Mouse (Mus musculus) CH12.LX (cell line): ENCODE results near the gene Ube2i. TPM values are rescaled to one million over a fixed set of nuclear protein-coding genes. Genes with fewer than 3 reads are reported as not detected.
"Not testable (repeated sequence)": the region's sequence is repeated elsewhere in the genome, so short reads cannot be mapped to it uniquely, and the experiment has no call there.

ENCODE experiments used
- DNase-seq: peaks from one replicate; pipeline ENCODE4 v3.0.0-alpha.2; 2013; ENCODE audit errors: extremely low read depth
- H3K27ac ChIP-seq: 2 replicates; pipeline ENCODE4 v1.5.1; 2012; ENCODE audit warnings: low read depth, mild to moderate bottlenecking, control low read depth, moderate library complexity; ENCODE audit not compliant: insufficient read depth
- H3K27me3 ChIP-seq: replicated peaks from 2 replicates; pipeline ENCODE3; 2012; ENCODE audit warnings: inconsistent platforms
- H3K36me3 ChIP-seq, 2 experiments: replicated peaks in 1 of 2; 2 replicates each; pipeline versions ENCODE3 to v1.6.1; 2012; ENCODE audit warnings: inconsistent platforms in 1 of 2, low read length in 1 of 2, mild to moderate bottlenecking in 1 of 2, mixed read lengths in 1 of 2, moderate library complexity in 1 of 2; ENCODE audit not compliant: control insufficient read depth in 1 of 2, insufficient read depth in 1 of 2
- H3K4me1 ChIP-seq, 2 experiments: 2 replicates each; pipeline ENCODE4 v1.6.1; 2012; ENCODE audit warnings: inconsistent platforms in 1 of 2, moderate library complexity in 1 of 2; ENCODE audit not compliant: insufficient read depth in 2 of 2, control insufficient read depth in 1 of 2
- H3K4me2 ChIP-seq: 2 replicates; pipeline ENCODE4 v1.6.1; 2012; ENCODE audit warnings: low read depth, mild to moderate bottlenecking, control low read depth; ENCODE audit not compliant: poor library complexity, insufficient read depth, severe bottlenecking
- H3K4me3 ChIP-seq, 3 experiments: fragments of 150-350 bp in 1 of 3; sonication (generic) in 1 of 3; replicated peaks in 1 of 3; 2 replicates each; pipeline versions ENCODE3 to v1.5.1; 2011 to 2012; ENCODE audit warnings: low read depth in 2 of 3, low read length in 2 of 3, mild to moderate bottlenecking in 2 of 3, moderate library complexity in 2 of 3, control low read depth in 1 of 3, improper control_type of control experiment in 1 of 3, inconsistent platforms in 1 of 3, mixed read lengths in 1 of 3; ENCODE audit not compliant: poor library complexity in 1 of 3
- H3K79me2 ChIP-seq: replicated peaks from 2 replicates; pipeline ENCODE4 v1.6.1; 2012; ENCODE audit warnings: mild to moderate bottlenecking, moderate library complexity; ENCODE audit not compliant: control insufficient read depth, poor library complexity, insufficient read depth, severe bottlenecking; ENCODE audit errors: extremely low read depth
- H3K9ac ChIP-seq: 2 replicates; pipeline ENCODE4 v1.6.1; 2012; ENCODE audit warnings: low read depth, mild to moderate bottlenecking, control low read depth, moderate library complexity; ENCODE audit not compliant: insufficient read depth
- H3K9me3 ChIP-seq: replicated peaks from 2 replicates; pipeline ENCODE3; 2012; ENCODE audit warnings: low read length, inconsistent platforms, mixed read lengths
- CHD1 ChIP-seq: IDR thresholded peaks from 2 replicates; pipeline ENCODE4 v1.6.1; 2012; ENCODE audit warnings: low read depth, low read length, improper control_type of control experiment, inconsistent platforms
- CTCF ChIP-seq, 2 experiments: IDR thresholded peaks in 1 of 2; conservative IDR thresholded peaks in 1 of 2; 2 replicates each; pipeline ENCODE4 v1.5.1; 2011 to 2012; ENCODE audit warnings: low read depth in 2 of 2, low read length in 2 of 2, improper control_type of control experiment in 1 of 2, inconsistent platforms in 1 of 2, mild to moderate bottlenecking in 1 of 2, moderate library complexity in 1 of 2
- EP300 ChIP-seq: IDR thresholded peaks from 2 replicates; pipeline ENCODE4 v1.6.1; 2011; ENCODE audit warnings: low read length, improper control_type of control experiment
- HCFC1 ChIP-seq: IDR thresholded peaks from 2 replicates; pipeline ENCODE4 v1.6.1; 2012; ENCODE audit warnings: low read depth, mild to moderate bottlenecking, inconsistent platforms, low read length, improper control_type of control experiment
- JUN ChIP-seq: IDR thresholded peaks from 2 replicates; pipeline ENCODE4 v1.6.1; 2011; ENCODE audit warnings: low read depth, mild to moderate bottlenecking, low read length, improper control_type of control experiment, moderate library complexity; ENCODE audit not compliant: insufficient read depth
- JUND ChIP-seq: conservative IDR thresholded peaks from 2 replicates; pipeline ENCODE4 v1.6.1; 2011; ENCODE audit warnings: low read depth, low read length, improper control_type of control experiment
- KAT2A ChIP-seq: IDR thresholded peaks from 2 replicates; pipeline ENCODE4 v1.6.1; 2012; ENCODE audit warnings: low read length, improper control_type of control experiment, inconsistent platforms; ENCODE audit not compliant: insufficient replicate concordance
- MEF2A ChIP-seq: IDR thresholded peaks from 2 replicates; pipeline ENCODE4 v1.6.1; 2014; ENCODE audit warnings: low read depth, mild to moderate bottlenecking, inconsistent platforms, low read length, improper control_type of control experiment, borderline replicate concordance
- MXI1 ChIP-seq: IDR thresholded peaks from 2 replicates; pipeline ENCODE4 v1.6.1; 2011; ENCODE audit warnings: mild to moderate bottlenecking, low read depth, low read length, improper control_type of control experiment
- NELFE ChIP-seq: IDR thresholded peaks from 2 replicates; pipeline ENCODE4 v1.6.1; 2011; ENCODE audit warnings: low read depth, low read length, improper control_type of control experiment
- NRF1 ChIP-seq: IDR thresholded peaks from 2 replicates; pipeline ENCODE4 v1.6.1; 2014; ENCODE audit warnings: low read depth, mild to moderate bottlenecking, inconsistent platforms, low read length, improper control_type of control experiment, moderate library complexity
- PAX5 ChIP-seq: IDR thresholded peaks from 2 replicates; pipeline ENCODE4 v1.6.1; 2012; ENCODE audit warnings: low read length, inconsistent platforms, mixed read lengths
- RAD21 ChIP-seq: IDR thresholded peaks from 2 replicates; pipeline ENCODE4 v1.6.1; 2011; ENCODE audit warnings: low read depth, mild to moderate bottlenecking, low read length, improper control_type of control experiment, moderate library complexity
- SMC3 ChIP-seq: IDR thresholded peaks from 2 replicates; pipeline ENCODE4 v1.6.1; 2011; ENCODE audit warnings: low read depth, low read length, improper control_type of control experiment
- USF1 ChIP-seq: IDR thresholded peaks from 2 replicates; pipeline ENCODE4 v1.6.1; 2014; ENCODE audit warnings: low read depth, mild to moderate bottlenecking, inconsistent platforms, low read length, improper control_type of control experiment
- USF2 ChIP-seq: conservative IDR thresholded peaks from 2 replicates; pipeline ENCODE4 v1.6.1; 2011; ENCODE audit warnings: low read depth, low read length, improper control_type of control experiment
- ZMIZ1 ChIP-seq: IDR thresholded peaks from 2 replicates; pipeline ENCODE4 v1.6.1; 2012; ENCODE audit warnings: low read depth, mild to moderate bottlenecking, inconsistent platforms, low read length, improper control_type of control experiment
- dilution Hi-C: fragments of 300-500 bp; cut with MboI; formaldehyde crosslinking; loops from 2 replicates; pipeline ENCODE4 v1.14.3; 2020; ENCODE audit warnings: low sequenced_read_pairs; ENCODE audit not compliant: extremely low pct_unique_long_range_greater_than_20kb, extremely low pct_ligation_motif_present
- in situ Hi-C: fragments of 300-500 bp; cut with MboI; formaldehyde crosslinking; loops from 3 replicates; pipeline ENCODE4 v1.14.3; 2019; ENCODE audit warnings: low sequenced_read_pairs, low pct_ligation_motif_present, low pct_unique_long_range_greater_than_20kb, mixed read lengths
- polyA plus RNA-seq: library from polyadenylated mRNA; unstranded; fragments of >175 nt; gene quantifications from 2 replicates; pipeline ENCODE4 v1.2.1, GENCODE M21; 2012; ENCODE audit warnings: low read depth; ENCODE audit not compliant: insufficient read length
- total RNA-seq, 2 experiments: library from RNA; depleted of rRNA; stranded (reverse); fragments of 300-350 nt in 1 of 2; fragments of >200 nt in 1 of 2; gene quantifications; 2 replicates each; pipeline ENCODE4 v1.2.3; 2012 to 2014

Gene Ube2i
- total and polyA plus RNA-seq, 3 experiments = 356 to 731 (median 578) TPM

- in situ Hi-C loops (loop anchor here (5.0 kb wide), 1 partner anchor 37 kb away; the partner anchor contains the start of gene Ube2i), dilution Hi-C loops (no loop called here)
- DNase-seq = no peak
These were observed 38.8 kb downstream of the Ube2i start for GRCm38 (mm10) chr17:25235635-25236034.

GRCm38 (mm10) chr17:25231621-25232020, 42.8 kb downstream of the Ube2i start:
- H3K79me2 ChIP-seq, H3K9ac ChIP-seq, dilution Hi-C loops, H3K9me3 ChIP-seq, in situ Hi-C loops, DNase-seq, H3K4me3 ChIP-seq, H3K27ac ChIP-seq, H3K27me3 ChIP-seq, H3K4me2 ChIP-seq: not testable (repeated sequence)
- H3K36me3 ChIP-seq = peaks cover 63 to 73% of the 10 kb centered on the region in 2 experiments
- H3K4me1 ChIP-seq = peaks cover 0 to 11% of the 10 kb centered on the region in 2 experiments; a peak in 2 of 4 replicates

More at GRCm38 (mm10) chr17:25235635-25236034, 38.8 kb downstream of the Ube2i start:
- Histone ChIP-seq H3K4me2 (no peak overlapping the region), H3K4me3 (no peak overlapping the region), H3K4me1 (peaks cover 0 to 7% of the 10 kb centered on the region in 2 experiments; a peak in 2 of 4 replicates), H3K9me3 (no peaks in the 10 kb centered on the region), H3K27me3 (no peaks in the 10 kb centered on the region)
- TF ChIP-seq EP300 (no peak), JUND (no peak), CTCF (conservative IDR thresholded peaks at IDR 0.05 in 1 of 2, IDR thresholded peaks at IDR 0.05 in 1 of 2; ENCODE audit: low read depth in 2 of 2, low read length in 2 of 2) (no peak), USF1 (no peak), NRF1 (no peak), NELFE (no peak), ZMIZ1 (no peak), MEF2A (no peak), CHD1 (no peak), RAD21 (no peak), JUN (no peak), USF2 (no peak), HCFC1 (no peak), PAX5 (no peak)
- TF ChIP-seq, all 38 proteins: peak for 0
- Histone ChIP-seq H3K9ac (no peak overlapping the region), H3K36me3 (peaks cover 29 to 42% of the 10 kb centered on the region in 2 experiments), H3K27ac (no peak overlapping the region), H3K79me2 (peaks cover 6% of the 10 kb centered on the region)

GRCm38 (mm10) chr17:25230700-25231099, 43.7 kb downstream of the Ube2i start:
- H3K9me3 ChIP-seq = no peaks in the 10 kb centered on the region
- no peak for DNase-seq
- no peak overlapping the region for H3K4me3 ChIP-seq
- H3K9ac ChIP-seq = no peak overlapping the region
- no peak for TF ChIP-seq MXI1
- TF ChIP-seq JUN = no peak
- TF ChIP-seq KAT2A = no peak
- TF ChIP-seq SMC3 = no peak
- no peak overlapping the region for H3K4me2 ChIP-seq
- H3K79me2 ChIP-seq = peaks cover 5% of the 10 kb centered on the region
- H3K27me3 ChIP-seq = no peaks in the 10 kb centered on the region
- dilution Hi-C loops (no loop called here), in situ Hi-C loops (no loop called here)
- peaks cover 3 to 20% of the 10 kb centered on the region in 2 experiments; a peak in 2 of 4 replicates for H3K4me1 ChIP-seq
- no peak overlapping the region for H3K27ac ChIP-seq
- peaks cover 67 to 74% of the 10 kb centered on the region in 2 experiments for H3K36me3 ChIP-seq

GRCm38 (mm10) chr17:25230014-25230655, 44.3 kb downstream of the Ube2i start:
- H3K9me3 ChIP-seq, H3K27me3 ChIP-seq, dilution Hi-C loops, H3K4me3 ChIP-seq, H3K4me2 ChIP-seq, H3K27ac ChIP-seq, H3K79me2 ChIP-seq, in situ Hi-C loops, DNase-seq, H3K9ac ChIP-seq: not testable (repeated sequence)
- H3K4me1 ChIP-seq = peaks cover 8 to 26% of the 10 kb centered on the region in 2 experiments
- peaks cover 63 to 73% of the 10 kb centered on the region in 2 experiments for H3K36me3 ChIP-seq
